Mouse (Mus musculus) embryo, embryonic 11.5 days (tissue): Measurements from ENCODE around the gene Ubald1.

Experiments used
- DNase-seq: peaks from one replicate; pipeline ENCODE4 v3.0.0-alpha.2; 2012; ENCODE audit warnings: low read depth, low spot score

Ubald1 gene

DNA sequence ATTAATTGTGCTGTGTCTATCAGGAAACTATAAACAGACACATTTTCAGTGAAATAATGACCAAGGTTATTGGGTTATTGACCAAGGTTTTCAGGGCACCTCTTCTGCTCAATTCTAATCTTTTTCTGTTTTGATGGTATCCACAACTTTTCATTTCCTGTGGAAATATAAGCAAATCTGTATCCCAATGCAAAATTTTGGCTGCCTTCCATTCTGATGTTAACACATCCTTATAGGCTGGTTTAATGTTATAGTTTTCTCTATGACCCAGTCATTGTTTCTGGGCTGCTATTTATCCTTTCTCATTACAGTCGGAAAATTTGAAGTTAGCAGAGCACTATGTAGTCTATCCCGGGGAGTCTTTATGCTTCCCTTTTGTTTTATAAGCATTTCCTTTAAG is 19.6 kb upstream of the Ubald1 start:
- no peak for DNase-seq

DNA sequence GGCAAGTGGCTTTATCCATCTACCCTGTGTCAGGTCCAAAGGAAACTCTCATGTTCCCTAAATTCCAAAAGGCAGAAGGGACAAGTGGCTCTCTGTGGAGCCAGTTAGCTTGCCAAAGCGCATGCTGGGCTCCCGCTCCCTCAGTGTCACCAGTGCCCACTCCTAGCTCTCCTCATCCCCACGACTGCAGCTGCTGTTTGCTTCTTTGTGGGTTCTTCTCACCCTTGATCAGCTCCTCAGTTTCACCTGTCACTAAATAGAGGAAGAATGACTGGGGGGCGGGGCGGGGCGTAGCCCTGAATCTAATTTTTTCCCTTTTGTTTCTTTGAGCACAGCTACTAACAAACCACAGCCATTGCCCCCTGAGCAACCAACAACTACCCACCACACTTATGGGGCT is 18.8 kb upstream of the Ubald1 start:
- no peak for DNase-seq

DNA sequence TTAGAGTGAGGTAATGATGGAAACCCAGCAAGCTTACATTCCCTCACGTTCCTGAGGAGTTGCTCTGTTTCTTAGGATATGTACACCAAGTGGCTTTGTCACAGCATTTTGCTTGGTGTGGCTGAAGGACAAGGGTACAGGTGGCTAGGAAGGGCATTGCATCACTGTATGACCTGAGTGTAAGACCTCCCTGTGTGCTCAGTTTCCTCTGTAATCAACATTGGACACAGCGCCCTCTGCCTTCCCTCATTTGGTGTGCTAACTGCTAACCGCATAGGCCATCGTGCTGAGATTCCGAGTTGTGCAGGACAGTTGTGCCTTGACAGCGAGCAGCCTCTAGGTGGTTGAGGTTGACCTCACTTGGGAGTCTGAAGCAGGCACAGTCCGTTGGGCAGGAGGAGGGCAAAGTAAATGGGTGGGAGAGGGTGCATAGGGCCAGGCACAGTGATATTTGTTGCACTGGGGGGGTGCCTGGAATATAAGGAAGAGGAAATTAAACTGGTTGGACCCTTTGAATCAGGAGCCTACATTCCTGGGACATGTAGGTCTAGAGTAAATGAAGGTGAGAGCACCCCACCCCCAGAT is 17.1 kb upstream of the Ubald1 start:
- DNase-seq = no peak

DNA sequence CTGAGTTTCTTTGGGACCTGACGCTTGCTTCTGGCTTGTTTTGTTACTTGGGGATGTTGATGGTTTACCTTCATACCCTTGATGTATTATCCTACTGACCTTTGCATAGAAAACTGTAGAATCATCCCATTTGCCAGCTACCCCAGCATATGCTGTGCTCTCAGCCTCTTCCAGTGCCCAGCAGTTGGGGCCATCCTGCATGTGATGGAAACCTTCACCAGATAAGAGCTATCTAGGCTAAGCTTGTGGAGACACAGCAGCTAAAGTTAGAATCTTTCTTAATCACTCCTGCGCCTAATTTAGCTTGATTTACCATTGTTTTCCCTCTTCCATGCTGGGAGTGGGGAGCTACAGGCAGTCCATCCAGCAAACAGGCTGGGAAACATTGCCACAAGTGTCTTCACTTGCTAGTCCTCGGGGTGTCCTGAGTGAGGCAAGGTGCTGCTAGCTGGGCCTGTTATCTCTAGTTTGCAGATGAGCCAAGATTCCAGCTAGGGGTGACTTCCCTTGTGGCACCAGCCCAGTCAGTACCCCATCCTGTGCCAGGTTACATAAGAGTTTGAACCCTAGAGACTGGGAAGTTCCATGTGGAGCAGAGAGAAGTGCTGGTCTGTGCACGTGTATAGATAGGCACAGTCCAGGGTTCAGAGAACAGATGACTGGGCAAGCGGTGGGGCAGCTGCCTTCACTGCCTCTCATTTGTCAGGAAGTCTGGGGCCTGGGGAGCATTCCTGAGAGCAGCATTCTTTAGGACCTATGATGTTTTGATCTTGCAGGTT is 16.3 kb upstream of the Ubald1 start:
- no peak for DNase-seq

DNA sequence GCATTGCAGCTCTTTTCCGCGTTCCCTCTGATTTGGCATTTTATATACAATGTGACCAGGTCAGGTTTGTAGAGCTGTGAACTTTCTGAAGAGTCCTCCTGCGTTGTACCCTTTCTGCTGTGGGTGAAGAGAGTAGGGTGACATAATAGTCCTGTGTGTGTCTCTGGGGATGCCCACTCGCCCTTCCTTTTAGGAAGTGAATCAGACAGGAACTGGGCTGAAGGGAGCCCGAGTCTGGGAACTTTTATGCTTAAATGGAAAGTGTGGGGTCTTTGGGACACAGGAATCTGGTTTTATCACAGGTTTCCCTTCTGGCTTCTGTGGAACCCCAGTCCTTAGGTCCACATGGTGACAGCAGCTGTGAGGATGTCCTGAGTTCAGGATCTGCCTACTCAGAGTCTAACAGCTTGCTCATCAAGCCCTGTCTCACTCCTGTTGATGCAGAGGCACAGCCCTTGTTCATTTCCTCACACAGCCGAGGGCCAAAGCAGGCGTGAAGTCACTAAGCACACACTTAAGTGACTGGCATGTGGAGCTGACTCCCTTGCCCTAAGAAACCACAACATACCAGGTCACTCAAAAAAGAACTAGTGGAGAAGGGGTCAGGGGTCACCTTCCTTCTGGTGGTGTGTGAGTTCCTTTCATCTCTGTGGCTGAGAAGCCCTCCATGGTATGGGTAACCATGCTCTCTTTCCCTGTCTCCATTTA is 14.2 kb upstream of the Ubald1 start:
- no peak for DNase-seq

DNA sequence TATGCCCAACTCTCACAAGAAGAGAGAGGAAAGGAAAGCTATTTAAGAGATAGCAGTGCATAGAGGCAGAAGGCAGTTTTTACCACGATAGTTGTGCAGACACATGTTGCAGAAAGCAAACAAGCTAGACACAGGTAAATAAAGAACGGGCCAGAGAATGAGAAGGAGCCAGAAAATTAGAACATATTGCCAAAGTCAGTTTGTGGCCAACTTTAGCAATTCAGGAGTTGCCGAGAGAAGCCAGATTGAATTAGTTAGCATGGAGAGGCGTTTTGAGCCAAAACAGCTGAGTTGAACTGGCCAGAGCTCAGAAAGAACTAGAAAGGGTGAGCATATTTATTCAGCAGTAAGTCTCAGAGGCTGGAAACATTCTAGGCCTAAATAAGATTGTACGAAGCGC is 12.1 kb upstream of the Ubald1 start:
- DNase-seq = no peak

- no peak for DNase-seq
Measured at GRCm38 (mm10) chr16:4890201-4890709, 10.1 kb upstream of the Ubald1 start.

GRCm38 (mm10) chr16:4886690-4887020 is 6.5 kb upstream of the Ubald1 start:
- DNase-seq = no peak

- DNase-seq = peak; percentile 92
Measured at GRCm38 (mm10) chr16:4885760-4886689, 5.9 kb upstream of the Ubald1 start, which contains the start of gene Mgrn1. Mgrn1 (plus strand) TSS chr16:4886249.

DNA sequence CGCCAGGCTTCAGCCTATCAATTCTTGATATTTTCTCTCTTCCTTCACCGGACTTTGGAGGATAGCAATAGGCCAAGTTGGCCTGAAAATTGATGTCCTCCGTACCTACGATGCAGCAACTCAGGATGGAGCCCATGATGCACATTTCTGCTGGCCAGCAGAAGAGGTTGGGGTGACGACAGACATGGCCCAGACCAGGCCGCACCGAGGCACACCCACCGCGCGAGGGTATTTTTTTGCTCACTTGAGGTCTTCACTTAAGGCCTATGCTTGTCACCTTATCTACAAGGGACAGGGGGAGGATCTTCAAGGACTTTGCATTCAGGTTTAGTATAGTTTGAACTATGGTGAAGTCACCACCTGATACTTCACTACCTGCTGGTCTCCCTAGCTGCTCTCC is 4.8 kb upstream of the Ubald1 start:
- no peak for DNase-seq

- no peak for DNase-seq
Measured at GRCm38 (mm10) chr16:4881400-4882351, 1.6 kb upstream of the Ubald1 start.

DNA sequence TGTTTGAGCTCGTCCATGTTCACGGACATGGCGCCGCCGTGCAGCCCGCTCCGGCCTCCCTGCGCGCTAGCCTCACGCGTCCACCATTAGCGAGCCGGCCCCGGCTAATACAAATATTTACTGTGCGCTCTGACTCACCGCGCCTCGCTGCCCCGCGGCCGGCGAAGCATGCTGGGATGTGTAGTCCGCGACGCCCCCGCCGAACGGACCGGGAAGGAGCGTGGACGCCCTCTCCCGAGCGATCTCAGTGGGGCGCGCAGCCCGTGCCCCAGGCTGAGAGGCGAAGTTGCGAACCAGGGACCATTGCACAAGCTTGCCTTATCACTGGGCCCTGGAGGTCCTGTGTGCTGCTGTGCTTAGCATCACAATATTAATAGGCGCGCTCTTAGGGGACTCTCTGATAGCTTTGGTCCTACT is 399 bp downstream of the Ubald1 start:
- peak; percentile 80 for DNase-seq

DNA sequence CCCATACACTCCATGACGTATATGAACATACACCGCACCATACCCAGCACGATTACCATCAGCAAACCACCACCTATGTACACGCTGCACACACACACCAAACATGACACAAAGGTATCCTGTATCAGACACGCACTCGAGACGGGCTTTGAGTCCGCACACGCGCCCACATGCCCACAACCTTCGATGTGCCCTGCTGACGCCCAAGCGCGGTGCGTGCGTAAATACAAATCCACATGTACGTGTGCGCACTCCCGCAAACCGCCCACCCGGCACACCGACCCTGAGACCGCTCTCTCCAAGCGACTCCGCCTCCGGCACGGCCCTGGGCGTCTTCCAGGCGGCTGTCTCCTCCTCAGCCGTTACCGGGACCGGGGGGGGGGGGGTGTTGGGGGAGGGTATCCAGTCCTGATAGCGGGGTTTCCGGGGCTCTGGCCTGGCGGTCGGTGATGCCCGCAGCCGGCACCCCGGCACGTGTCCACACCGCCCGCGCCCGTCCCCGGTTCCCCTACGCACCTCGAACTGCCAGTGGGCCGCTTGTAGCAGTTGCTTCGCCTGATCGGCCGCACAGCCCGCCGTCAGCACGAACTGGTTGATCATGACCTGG is 911 bp downstream of the Ubald1 start:
- no peak for DNase-seq

- no peak for DNase-seq
Measured at GRCm38 (mm10) chr16:4878192-4878885, 1.8 kb downstream of the Ubald1 start.

- DNase-seq = no peak
Measured at GRCm38 (mm10) chr16:4877701-4878100, 2.4 kb downstream of the Ubald1 start.

DNA sequence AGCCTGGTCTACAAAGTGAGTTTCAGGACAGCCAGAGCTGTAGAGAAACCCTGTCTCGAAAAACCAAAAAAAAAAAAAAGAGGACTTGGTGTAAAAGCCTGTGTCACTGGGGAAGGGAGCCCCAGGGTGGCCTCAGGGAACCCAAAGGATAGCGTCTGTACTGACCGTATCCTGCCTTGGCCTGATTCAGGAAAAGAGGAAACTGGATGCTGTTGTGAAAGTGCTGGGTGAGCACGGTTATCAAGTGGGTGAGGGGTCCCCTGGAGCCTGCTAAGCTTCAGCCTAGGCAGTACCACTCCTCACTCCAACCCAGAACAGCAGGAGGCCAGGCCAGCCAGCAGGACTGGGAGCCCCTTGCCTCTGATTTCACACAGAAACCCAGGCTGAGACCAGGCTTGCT is 2.9 kb downstream of the Ubald1 start:
- DNase-seq = no peak

- DNase-seq = no peak
Measured at GRCm38 (mm10) chr16:4876033-4876680, 4.0 kb downstream of the Ubald1 start.

GRCm38 (mm10) chr16:4875198-4876032 is 4.7 kb downstream of the Ubald1 start:
- DNase-seq = no peak
